Mouse (Mus musculus): ENCODE measurements around the gene Slc22a17. TPM values are rescaled to one million over a fixed set of nuclear protein-coding genes. Genes with fewer than 3 reads are reported as not detected.
"Not testable (repeated sequence)": the region's sequence is repeated elsewhere in the genome, so short reads cannot be mapped to it uniquely, and the experiment has no call there.

Slc22a17 gene
- polyA plus RNA-seq, 1 experiment: 4.5 TPM

GRCm38 (mm10) chr14:54955481-54955880, 42.5 kb upstream of the Slc22a17 start:
- Histone ChIP-seq H3K4me1 (ENCODE audit: control insufficient read depth, insufficient read depth, low read length) (no peaks in the 10 kb centered on the region), H3K4me3 (replicated peaks; ENCODE audit: control insufficient read depth, low read depth, low read length) (no peak overlapping the region), H3K27ac (ENCODE audit: control insufficient read depth, insufficient read depth, low read depth, low read length, poor library complexity) (no peak overlapping the region)
- no peak for TF ChIP-seq POLR2A (IDR thresholded peaks at IDR 0.05; ENCODE audit: borderline replicate concordance, control insufficient read depth, low read depth, low read length)
- TF ChIP-seq CTCF (IDR thresholded peaks at IDR 0.05; ENCODE audit: control insufficient read depth, insufficient read depth, low read length): no peak
- 79% methylated on average over 3 of the region's 3 CpGs for WGBS

- 68% methylated on average over 3 of the region's 3 CpGs for WGBS
- Histone ChIP-seq H3K4me3 (replicated peaks; ENCODE audit: control insufficient read depth, low read depth, low read length) (no peak overlapping the region), H3K27ac (ENCODE audit: control insufficient read depth, insufficient read depth, low read depth, low read length, poor library complexity) (no peak overlapping the region), H3K4me1 (ENCODE audit: control insufficient read depth, insufficient read depth, low read length) (no peaks in the 10 kb centered on the region)
- TF ChIP-seq CTCF (IDR thresholded peaks at IDR 0.05; ENCODE audit: control insufficient read depth, insufficient read depth, low read length) (no peak), POLR2A (IDR thresholded peaks at IDR 0.05; ENCODE audit: borderline replicate concordance, control insufficient read depth, low read depth, low read length) (no peak)
Measured at GRCm38 (mm10) chr14:54954474-54954873, 41.5 kb upstream of the Slc22a17 start.

DNA sequence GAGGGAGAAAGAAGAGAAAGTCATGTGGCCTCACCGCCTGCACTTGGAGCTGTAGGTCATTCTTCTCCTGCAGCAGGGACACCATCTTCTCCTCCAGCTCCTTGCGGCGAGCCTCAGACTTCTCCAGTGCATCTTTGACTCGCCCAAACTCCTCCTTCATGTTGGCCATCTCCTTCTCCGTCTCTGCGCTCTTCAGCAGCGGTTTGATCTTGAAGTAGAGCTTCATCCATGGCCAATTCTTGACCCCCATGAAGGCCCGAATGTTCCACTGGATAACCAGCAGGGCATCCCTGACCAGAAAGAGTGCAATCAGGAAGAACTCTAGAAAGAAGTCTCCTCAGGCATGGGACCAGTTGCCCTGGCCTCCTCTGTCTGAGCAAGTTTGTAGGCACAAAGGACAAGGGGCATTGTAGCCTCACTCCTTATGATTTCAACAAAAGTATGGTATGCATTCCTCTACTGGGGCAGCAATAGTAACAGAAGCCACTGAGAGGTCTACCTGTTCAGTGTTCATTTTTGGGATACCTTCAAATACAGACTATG, 40.8 kb upstream of the Slc22a17 start:
- TF ChIP-seq CTCF (IDR thresholded peaks at IDR 0.05; ENCODE audit: control insufficient read depth, insufficient read depth, low read length): no peak
- TF ChIP-seq POLR2A (IDR thresholded peaks at IDR 0.05; ENCODE audit: borderline replicate concordance, control insufficient read depth, low read depth, low read length): no peak
- no peak overlapping the region for H3K4me3 ChIP-seq (replicated peaks; ENCODE audit: control insufficient read depth, low read depth, low read length)
- H3K27ac ChIP-seq (ENCODE audit: control insufficient read depth, insufficient read depth, low read depth, low read length, poor library complexity): no peak overlapping the region
- 84% methylated on average over 8 of the region's 8 CpGs for WGBS
- no peaks in the 10 kb centered on the region for H3K4me1 ChIP-seq (ENCODE audit: control insufficient read depth, insufficient read depth, low read length)

DNA sequence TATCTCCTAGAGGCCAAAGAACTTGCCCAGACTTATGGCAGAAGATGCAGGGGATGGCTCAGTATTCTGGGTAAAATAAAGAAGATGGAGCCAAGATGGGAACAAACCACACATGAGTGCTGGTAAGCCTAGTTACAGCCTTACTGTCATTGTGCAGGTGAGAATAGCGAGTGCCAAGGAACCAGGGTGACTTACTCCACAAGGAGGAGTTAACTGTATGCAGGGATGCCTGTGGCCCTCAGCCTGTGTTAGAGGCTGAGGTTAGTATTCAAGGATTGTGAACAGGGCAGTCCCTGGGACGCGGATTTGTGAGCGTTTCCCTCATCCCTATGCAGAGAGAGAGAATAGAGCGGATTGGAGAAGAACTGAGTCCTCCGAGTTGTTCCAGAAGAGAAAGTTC, 38.7 kb upstream of the Slc22a17 start:
- Histone ChIP-seq H3K27ac (ENCODE audit: control insufficient read depth, insufficient read depth, low read depth, low read length, poor library complexity) (no peak overlapping the region), H3K4me3 (replicated peaks; ENCODE audit: control insufficient read depth, low read depth, low read length) (no peak overlapping the region), H3K4me1 (ENCODE audit: control insufficient read depth, insufficient read depth, low read length) (no peaks in the 10 kb centered on the region)
- WGBS: 87% methylated on average over 6 of the region's 6 CpGs
- TF ChIP-seq CTCF (IDR thresholded peaks at IDR 0.05; ENCODE audit: control insufficient read depth, insufficient read depth, low read length) (no peak), POLR2A (IDR thresholded peaks at IDR 0.05; ENCODE audit: borderline replicate concordance, control insufficient read depth, low read depth, low read length) (no peak)

- TF ChIP-seq POLR2A (IDR thresholded peaks at IDR 0.05; ENCODE audit: borderline replicate concordance, control insufficient read depth, low read depth, low read length): no peak
- no peak for TF ChIP-seq CTCF (IDR thresholded peaks at IDR 0.05; ENCODE audit: control insufficient read depth, insufficient read depth, low read length)
- Histone ChIP-seq H3K4me3 (replicated peaks; ENCODE audit: control insufficient read depth, low read depth, low read length) (no peak overlapping the region), H3K27ac (ENCODE audit: control insufficient read depth, insufficient read depth, low read depth, low read length, poor library complexity) (no peak overlapping the region), H3K4me1 (ENCODE audit: control insufficient read depth, insufficient read depth, low read length) (no peaks in the 10 kb centered on the region)
- WGBS: 66% methylated on average over 12 of the region's 12 CpGs
Measured at GRCm38 (mm10) chr14:54950493-54950892, 37.6 kb upstream of the Slc22a17 start.

DNA sequence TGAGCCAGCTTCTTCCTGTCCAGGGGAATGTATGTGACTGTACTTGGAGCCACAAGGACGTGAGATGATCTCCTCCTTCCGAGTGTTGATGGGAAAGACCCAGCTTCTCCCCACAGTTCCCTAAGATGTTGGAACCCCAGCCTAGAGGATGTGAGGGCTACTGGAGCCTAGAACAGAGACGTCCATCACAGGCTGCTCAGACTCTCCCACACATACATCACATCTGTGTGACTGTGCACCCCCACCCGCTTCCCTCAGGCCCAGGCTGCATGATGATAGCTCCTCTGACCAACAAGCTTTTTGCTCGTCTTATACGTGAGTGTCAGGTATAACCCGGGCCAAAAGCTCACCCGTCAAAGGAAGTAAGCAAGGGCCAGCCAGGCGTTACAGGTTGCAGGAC, 35.8 kb upstream of the Slc22a17 start:
- no peak for TF ChIP-seq CTCF (IDR thresholded peaks at IDR 0.05; ENCODE audit: control insufficient read depth, insufficient read depth, low read length)
- no peak for TF ChIP-seq POLR2A (IDR thresholded peaks at IDR 0.05; ENCODE audit: borderline replicate concordance, control insufficient read depth, low read depth, low read length)
- 74% methylated on average over 9 of the region's 9 CpGs for WGBS
- Histone ChIP-seq H3K4me3 (replicated peaks; ENCODE audit: control insufficient read depth, low read depth, low read length) (no peak overlapping the region), H3K27ac (ENCODE audit: control insufficient read depth, insufficient read depth, low read depth, low read length, poor library complexity) (no peak overlapping the region), H3K4me1 (ENCODE audit: control insufficient read depth, insufficient read depth, low read length) (no peaks in the 10 kb centered on the region)

DNA sequence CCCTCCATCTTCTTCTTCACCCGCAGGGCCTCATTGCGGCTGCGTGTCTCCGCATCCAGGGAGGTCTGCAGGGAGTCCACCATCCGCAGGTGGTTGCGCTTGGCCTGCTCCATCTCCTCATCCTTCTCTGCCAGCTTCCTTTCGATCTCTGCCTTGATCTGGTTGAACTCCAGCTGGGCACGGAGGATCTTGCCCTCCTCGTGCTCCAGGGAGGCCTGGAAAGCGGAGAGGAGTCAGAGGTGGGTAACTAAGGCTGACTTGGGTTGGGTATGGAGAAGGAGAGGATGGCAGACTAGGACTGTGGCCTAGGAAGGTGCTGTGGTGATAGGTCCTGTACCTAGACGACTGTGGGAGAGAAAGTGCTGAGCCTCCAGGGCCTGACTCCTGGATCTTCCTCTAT, 34.1 kb upstream of the Slc22a17 start:
- not testable (repeated sequence) for H3K4me1 ChIP-seq (ENCODE audit: control insufficient read depth, insufficient read depth, low read length); H3K4me3 ChIP-seq (replicated peaks; ENCODE audit: control insufficient read depth, low read depth, low read length); H3K27ac ChIP-seq (ENCODE audit: control insufficient read depth, insufficient read depth, low read depth, low read length, poor library complexity)
- WGBS: 90% methylated on average over 11 of the region's 11 CpGs

- H3K4me3 ChIP-seq (replicated peaks; ENCODE audit: control insufficient read depth, low read depth, low read length): no peak overlapping the region
- TF ChIP-seq POLR2A (IDR thresholded peaks at IDR 0.05; ENCODE audit: borderline replicate concordance, control insufficient read depth, low read depth, low read length) (no peak), CTCF (IDR thresholded peaks at IDR 0.05; ENCODE audit: control insufficient read depth, insufficient read depth, low read length) (no peak)
- H3K27ac ChIP-seq (ENCODE audit: control insufficient read depth, insufficient read depth, low read depth, low read length, poor library complexity): no peak overlapping the region
- WGBS: 81% methylated on average over 19 of the region's 19 CpGs
- no peaks in the 10 kb centered on the region for H3K4me1 ChIP-seq (ENCODE audit: control insufficient read depth, insufficient read depth, low read length)
Measured at GRCm38 (mm10) chr14:54945975-54946704, 33.2 kb upstream of the Slc22a17 start.

- Histone ChIP-seq H3K4me3 (replicated peaks; ENCODE audit: control insufficient read depth, low read depth, low read length) (no peak overlapping the region), H3K4me1 (ENCODE audit: control insufficient read depth, insufficient read depth, low read length) (no peaks in the 10 kb centered on the region), H3K27ac (ENCODE audit: control insufficient read depth, insufficient read depth, low read depth, low read length, poor library complexity) (no peak overlapping the region)
- no peak for TF ChIP-seq CTCF (IDR thresholded peaks at IDR 0.05; ENCODE audit: control insufficient read depth, insufficient read depth, low read length)
- no peak for TF ChIP-seq POLR2A (IDR thresholded peaks at IDR 0.05; ENCODE audit: borderline replicate concordance, control insufficient read depth, low read depth, low read length)
- WGBS: 46% methylated on average over 2 of the region's 2 CpGs
Measured at GRCm38 (mm10) chr14:54944939-54945338, 32.0 kb upstream of the Slc22a17 start.

Measured in bone marrow, adult 2 months (tissue).